Mouse (Mus musculus) hindbrain, embryonic 16.5 days (tissue): ENCODE results near the gene Slc9a3r1. TPM values are rescaled to one million over a fixed set of nuclear protein-coding genes. Genes with fewer than 3 reads are reported as not detected.

Experiments
- ATAC-seq: fragments of 200-750 bp; cut with Nextera tagmentation; 2 replicates; pipeline ENCODE4 v1.8.0; 2017; ENCODE audit warnings: moderate TSS enrichment, moderate library complexity
- H3K27ac ChIP-seq: fragments of 300-500 bp; sonication (generic); 2 replicates; pipeline ENCODE4 v1.5.1; 2014; ENCODE audit warnings: low read depth, mild to moderate bottlenecking, control low read depth, low read length, moderate library complexity
- H3K27me3 ChIP-seq: fragments of 300-500 bp; sonication (generic); replicated peaks from 2 replicates; pipeline ENCODE4 v1.6.1; 2014; ENCODE audit warnings: low read length; ENCODE audit not compliant: control insufficient read depth, insufficient read depth
- H3K36me3 ChIP-seq: fragments of 300-500 bp; sonication (generic); 2 replicates; pipeline ENCODE4 v1.6.1; 2014; ENCODE audit warnings: mild to moderate bottlenecking, low read length, moderate library complexity, mixed read lengths; ENCODE audit not compliant: control insufficient read depth, insufficient read depth
- H3K4me1 ChIP-seq: fragments of 300-500 bp; sonication (generic); 2 replicates; pipeline ENCODE4 v1.6.1; 2014; ENCODE audit warnings: low read depth, low read length; ENCODE audit not compliant: control insufficient read depth, insufficient read depth
- H3K4me2 ChIP-seq: fragments of 300-500 bp; sonication (generic); 2 replicates; pipeline ENCODE4 v1.6.1; 2014; ENCODE audit warnings: mild to moderate bottlenecking, low read length, control low read depth, moderate library complexity
- H3K4me3 ChIP-seq: fragments of 300-500 bp; sonication (generic); 2 replicates; pipeline ENCODE4 v1.5.1; 2014; ENCODE audit warnings: mild to moderate bottlenecking, low read length, control low read depth, moderate library complexity
- H3K9ac ChIP-seq: fragments of 300-500 bp; sonication (generic); 2 replicates; pipeline ENCODE4 v1.6.1; 2014; ENCODE audit warnings: low read depth, mild to moderate bottlenecking, control low read depth, low read length, moderate library complexity
- H3K9me3 ChIP-seq: fragments of 300-500 bp; sonication (generic); 2 replicates; pipeline ENCODE4 v1.6.1; 2014; ENCODE audit warnings: mild to moderate bottlenecking, low read length, moderate library complexity; ENCODE audit not compliant: control insufficient read depth
- WGBS: fragments of 180-500 bp; shearing (Covaris S2); extraction: QIAGEN DNeasy Blood & Tissue Kit; methylation state at CpG from one replicate; pipeline ENCODE4 v1.1.7; 2014; 5-methylcytosine and 5-hydroxymethylcytosine counted together
- polyA plus RNA-seq: library from polyadenylated mRNA; unstranded; fragments of >200 nt; fragmentation: Nextera tagmentation; extraction: Ambion mirVana; gene quantifications from 2 replicates; pipeline ENCODE4 v1.2.1, GENCODE M21; 2015

The Slc9a3r1 gene
- polyA plus RNA-seq, 1 experiment from 2014 or later: 93.4 TPM

- Histone ChIP-seq H3K9me3 (no peaks in the 10 kb centered on the region), H3K36me3 (no peaks in the 10 kb centered on the region), H3K27ac (no peak overlapping the region), H3K27me3 (no peaks in the 10 kb centered on the region), H3K9ac (no peak overlapping the region), H3K4me2 (no peak overlapping the region), H3K4me3 (no peak overlapping the region), H3K4me1 (peaks cover 19% of the 10 kb centered on the region)
- ATAC-seq: no peak
- WGBS: 21% methylated on average over 12 of the region's 12 CpGs
Observed at GRCm38 (mm10) chr11:115181913-115182638, 18.9 kb downstream of the Slc9a3r1 start.

DNA sequence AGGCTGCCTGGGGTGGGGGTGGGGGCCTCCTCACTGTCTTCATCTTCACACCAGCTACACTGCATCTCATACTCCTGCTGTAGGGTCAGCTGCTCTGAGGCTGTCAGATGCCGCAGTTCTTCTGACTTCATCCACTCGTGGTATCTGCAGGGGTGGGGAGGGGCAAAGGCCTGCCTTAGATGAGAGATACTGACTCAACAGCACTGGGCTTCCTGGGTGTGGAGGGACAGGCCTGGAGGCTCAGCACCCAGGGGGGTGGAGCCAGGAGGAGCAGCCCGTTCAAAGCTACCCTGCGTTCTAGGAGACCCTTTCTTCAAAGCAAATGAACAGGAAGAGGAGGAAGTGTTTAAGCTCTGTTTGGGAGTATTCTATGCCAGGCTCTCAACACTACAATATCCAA lies 21.8 kb downstream of the Slc9a3r1 start:
- no peak for ATAC-seq
- Histone ChIP-seq H3K9ac (no peak overlapping the region), H3K4me1 (peaks cover 12% of the 10 kb centered on the region), H3K4me3 (no peak overlapping the region), H3K27ac (no peak overlapping the region), H3K4me2 (no peak overlapping the region), H3K9me3 (no peaks in the 10 kb centered on the region), H3K27me3 (no peaks in the 10 kb centered on the region), H3K36me3 (no peaks in the 10 kb centered on the region)
- WGBS: 51% methylated on average over 4 of the region's 4 CpGs

- H3K27ac ChIP-seq: peak within 1 kb of the TSS; percentile 81
- H3K4me2 ChIP-seq: peak within 1 kb of the TSS; percentile 87
- peak within 1 kb of the TSS; percentile 71 for H3K4me3 ChIP-seq
- no peaks in the 10 kb centered on the region for H3K36me3 ChIP-seq
- peak; percentile 96 for ATAC-seq
- peaks cover 12% of the 10 kb centered on the region for H3K4me1 ChIP-seq
- 1% methylated on average over 39 of the region's 39 CpGs for WGBS
- no peaks in the 10 kb centered on the region for H3K9me3 ChIP-seq
- peak within 1 kb of the TSS; percentile 83 for H3K9ac ChIP-seq
- H3K27me3 ChIP-seq: no peaks in the 10 kb centered on the region
Observed at GRCm38 (mm10) chr11:115187224-115187639, 24.1 kb downstream of the Slc9a3r1 start, which contains the start of gene Tmem104. Gene Tmem104, plus strand, starts transcription at chr11:115187487.

DNA sequence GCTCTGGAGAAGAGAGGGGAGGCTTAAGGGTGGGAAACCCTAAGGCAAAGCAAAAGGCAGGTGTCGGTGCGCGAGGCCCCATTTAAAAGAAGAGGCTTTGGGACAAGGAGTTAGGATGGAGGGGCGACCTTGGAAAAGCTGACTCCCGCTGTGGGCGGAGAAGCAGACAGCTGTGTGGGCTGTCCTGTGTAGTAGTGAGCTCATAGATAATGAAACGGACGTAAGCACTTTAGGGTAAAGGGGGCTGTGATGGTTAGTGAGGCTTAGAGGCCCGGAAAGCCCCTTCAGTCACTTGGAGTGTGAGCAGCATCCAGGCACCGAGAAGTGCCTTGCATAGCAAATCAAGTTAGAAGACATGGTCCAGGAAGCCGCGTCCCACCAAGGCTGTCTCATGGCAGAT lies 24.6 kb downstream of the Slc9a3r1 start, which contains the start of gene Nat9:
TSS of gene Nat9 (minus strand) at position 167 of the 400 bp plus-strand sequence.
- peak within 1 kb of the TSS; percentile 87 for H3K4me2 ChIP-seq
- peak; percentile 27; the same call in 1 of the 2 replicates for ATAC-seq
- WGBS: 9% methylated on average over 12 of the region's 12 CpGs

DNA sequence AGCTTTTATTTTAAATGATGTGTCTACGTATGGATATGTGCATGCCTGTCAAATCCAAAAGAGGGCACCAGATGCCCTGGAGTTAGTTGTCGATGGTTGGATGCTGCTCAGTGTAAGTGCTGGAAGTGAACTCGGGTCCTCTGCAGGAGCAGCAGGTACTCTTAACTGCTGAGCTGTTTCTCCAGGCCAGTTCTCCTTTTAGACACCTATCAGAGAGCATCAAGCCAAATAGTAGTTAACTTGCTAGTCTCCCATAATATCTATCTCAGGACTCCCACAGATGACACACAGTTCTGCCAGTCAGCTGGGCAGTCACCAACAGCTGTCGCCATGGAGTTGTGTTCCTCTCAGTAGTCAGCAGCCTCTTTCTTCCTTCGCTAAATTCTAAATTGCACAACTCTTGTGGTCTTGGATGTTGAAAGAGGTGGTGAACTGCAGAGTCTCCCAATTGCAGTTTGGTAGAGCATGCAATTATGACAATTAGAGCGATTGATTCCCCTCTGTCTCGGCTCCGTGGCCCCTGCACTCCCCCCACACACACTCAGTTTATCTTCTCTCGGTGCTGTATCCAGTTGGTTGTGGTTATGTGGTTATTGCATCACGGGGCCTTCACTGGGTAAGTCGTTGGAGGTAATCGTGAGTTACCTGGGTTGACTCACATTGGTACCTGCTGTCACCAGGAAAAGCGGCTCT lies 25.5 kb downstream of the Slc9a3r1 start:
- H3K4me1 ChIP-seq: peaks cover 12% of the 10 kb centered on the region
- no peaks in the 10 kb centered on the region for H3K36me3 ChIP-seq
- H3K9ac ChIP-seq: no peak overlapping the region
- ATAC-seq: no peak
- H3K27me3 ChIP-seq: no peaks in the 10 kb centered on the region
- peak overlapping the region; percentile 87 for H3K4me2 ChIP-seq
- H3K9me3 ChIP-seq: no peaks in the 10 kb centered on the region
- 89% methylated on average over 13 of the region's 13 CpGs for WGBS
- no peak overlapping the region for H3K4me3 ChIP-seq
- no peak overlapping the region for H3K27ac ChIP-seq

More for the DNA sequence above, 24.6 kb downstream of the Slc9a3r1 start, which contains the start of gene Nat9:
- Histone ChIP-seq H3K36me3 (no peaks in the 10 kb centered on the region), H3K27ac (peak within 1 kb of the TSS; percentile 81), H3K4me1 (peaks cover 12% of the 10 kb centered on the region), H3K27me3 (no peaks in the 10 kb centered on the region), H3K4me3 (peak within 1 kb of the TSS; percentile 71), H3K9ac (peak within 1 kb of the TSS; percentile 83), H3K9me3 (no peaks in the 10 kb centered on the region)

- H3K9ac ChIP-seq: no peak overlapping the region
- H3K9me3 ChIP-seq: no peaks in the 10 kb centered on the region
- ATAC-seq: no peak
- H3K4me3 ChIP-seq: no peak overlapping the region
- H3K4me2 ChIP-seq: no peak overlapping the region
- H3K27me3 ChIP-seq: no peaks in the 10 kb centered on the region
- WGBS: 91% methylated on average over 6 of the region's 6 CpGs
- H3K4me1 ChIP-seq: peaks cover 12% of the 10 kb centered on the region
- H3K27ac ChIP-seq: no peak overlapping the region
- no peaks in the 10 kb centered on the region for H3K36me3 ChIP-seq
Observed at GRCm38 (mm10) chr11:115189304-115189703, 26.2 kb downstream of the Slc9a3r1 start.

GRCm38 (mm10) chr11:115192180-115192579 lies 29.0 kb downstream of the Slc9a3r1 start:
- Histone ChIP-seq H3K4me2 (no peak overlapping the region), H3K27me3 (no peaks in the 10 kb centered on the region), H3K36me3 (no peaks in the 10 kb centered on the region), H3K9me3 (no peaks in the 10 kb centered on the region), H3K27ac (no peak overlapping the region), H3K4me1 (peaks cover 7% of the 10 kb centered on the region), H3K9ac (no peak overlapping the region), H3K4me3 (no peak overlapping the region)
- ATAC-seq: no peak
- 74% methylated on average over 9 of the region's 9 CpGs for WGBS

GRCm38 (mm10) chr11:115194693-115195092 lies 31.6 kb downstream of the Slc9a3r1 start:
- 92% methylated on average over 6 of the region's 6 CpGs for WGBS
- H3K27ac ChIP-seq: no peak overlapping the region
- no peak for ATAC-seq

DNA sequence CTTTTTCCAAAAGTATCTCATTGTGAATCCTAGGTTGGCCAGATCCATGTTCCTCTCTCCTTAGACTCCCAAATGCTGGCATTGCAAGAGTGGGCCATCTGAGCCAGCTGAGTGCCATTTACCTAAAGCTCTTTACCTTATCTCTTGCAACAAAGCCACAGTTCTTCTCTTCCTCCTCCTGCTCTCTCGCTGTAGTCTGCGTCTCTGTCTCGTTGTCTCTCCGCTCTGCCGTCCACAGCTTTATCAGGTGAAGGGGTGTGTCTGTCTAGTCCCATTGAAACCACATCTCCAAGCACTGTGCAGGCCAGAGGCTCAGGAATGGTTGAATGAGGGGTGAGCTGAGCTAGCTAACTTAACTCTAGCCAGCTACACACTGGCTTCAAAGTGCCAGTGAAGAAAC lies 32.8 kb downstream of the Slc9a3r1 start:
- ATAC-seq: no peak
- Histone ChIP-seq H3K27ac (no peak overlapping the region), H3K4me1 (no peaks in the 10 kb centered on the region), H3K27me3 (no peaks in the 10 kb centered on the region), H3K4me2 (no peak overlapping the region), H3K9me3 (no peaks in the 10 kb centered on the region), H3K4me3 (no peak overlapping the region), H3K9ac (no peak overlapping the region), H3K36me3 (peaks cover 2% of the 10 kb centered on the region)
- 86% methylated on average over 5 of the region's 5 CpGs for WGBS

More at GRCm38 (mm10) chr11:115194693-115195092, 31.6 kb downstream of the Slc9a3r1 start:
- Histone ChIP-seq H3K36me3 (no peaks in the 10 kb centered on the region), H3K9ac (no peak overlapping the region), H3K4me1 (no peaks in the 10 kb centered on the region), H3K4me2 (no peak overlapping the region), H3K9me3 (no peaks in the 10 kb centered on the region), H3K27me3 (no peaks in the 10 kb centered on the region), H3K4me3 (no peak overlapping the region)
